Mouse (Mus musculus): Measurements from ENCODE around the gene Pou2f2.

- no peak for TF ChIP-seq POLR2A (IDR thresholded peaks at IDR 0.05; ENCODE audit: borderline replicate concordance, extremely low read depth, low read depth, low read length)
- no peak for TF ChIP-seq CTCF (IDR thresholded peaks at IDR 0.05; ENCODE audit: insufficient read depth, low read length)
Measured at GRCm38 (mm10) chr7:25098169-25098568, 81.4 kb downstream of the Pou2f2 start.

All from lung, adult 2 months (tissue).